26 mouse cellular contexts compared by ENCODE assay signal in the genomic region with DNA sequence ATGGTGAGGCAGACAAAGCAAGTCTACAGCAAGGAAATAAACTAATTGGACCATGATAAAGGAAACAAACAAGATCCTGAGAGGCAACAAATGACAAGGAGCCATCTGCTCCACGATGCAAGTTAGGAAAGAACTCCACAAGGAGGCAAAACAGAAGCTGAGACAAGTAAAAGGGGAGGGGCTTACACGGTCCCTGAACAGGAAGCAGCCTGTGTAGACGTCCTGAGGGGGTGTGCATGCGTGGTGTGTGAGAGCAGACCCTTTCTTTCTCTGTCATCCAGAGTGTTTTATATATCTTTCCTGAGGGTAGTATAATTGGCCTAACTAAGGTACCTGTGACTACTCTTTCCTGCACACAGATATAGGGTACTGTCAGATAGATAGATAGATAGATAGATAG. TPM values are rescaled to one million over a fixed set of nuclear protein-coding genes. Genes with fewer than 3 reads are reported as not detected.
DNase-seq lines count a peak whose midpoint lies in the region; ATAC-seq and TF ChIP-seq lines count a peak whose summit lies in the region.
"Had no signal": no experiment of that assay in that cellular context is flagged by ENCODE, and none has a peak within 500 bp of the region (broad histone marks: within the 10 kb centered on the region; RNA-seq: fewer than 3 reads in every experiment).

No protein-coding gene starts in this region.

- H3K27ac ChIP-seq in thymus, adult 2 months (ENCODE audit: control insufficient read depth, insufficient read depth, low read length): no peak overlapping the region
- H3K27ac ChIP-seq in liver, postnatal 0 days (ENCODE audit: low read depth): 0 out of 2 replicates have a peak overlapping the region, but pooled peaks have one; percentile 7
- H3K27ac ChIP-seq: embryonic facial prominence, embryonic 13.5 days; hindbrain, embryonic 14.5 days; kidney, postnatal 0 days; macrophage; midbrain, embryonic 12.5 days; neural tube, embryonic 12.5 days; stomach, postnatal 0 days had no signal

- 0 out of 2 replicates have a peak, but pooled peaks have one; percentile 22 for ATAC-seq in common myeloid progenitor, adult 5-6 weeks (replicated peaks; ENCODE audit: low read depth, poor library complexity, severe bottlenecking)
- no peak for ATAC-seq in liver, postnatal 0 days
- ATAC-seq: forebrain, embryonic 14.5 days; inflammation-experienced regulatory T-cells, adult 6 months; lung, postnatal 0 days; Patski had no signal

- no peak overlapping the region for H3K9ac ChIP-seq in liver, postnatal 0 days (replicated peaks)
- H3K9ac ChIP-seq: embryonic facial prominence, embryonic 13.5 days; hindbrain, embryonic 14.5 days; midbrain, embryonic 12.5 days; neural tube, embryonic 12.5 days had no signal

- H3K4me2 ChIP-seq in liver, postnatal 0 days (ENCODE audit: low read depth, low read length): no peak overlapping the region
- H3K4me2 ChIP-seq: embryonic facial prominence, embryonic 13.5 days; hindbrain, embryonic 14.5 days; midbrain, embryonic 12.5 days; neural tube, embryonic 12.5 days had no signal

- no peak overlapping the region for H3K4me3 ChIP-seq in thymus, adult 2 months (ENCODE audit: control insufficient read depth, insufficient read depth, low read length)
- no peak overlapping the region for H3K4me3 ChIP-seq in liver, postnatal 0 days (ENCODE audit: low read depth, low read length)
- H3K4me3 ChIP-seq: embryonic facial prominence, embryonic 13.5 days; midbrain, embryonic 12.5 days; neural tube, embryonic 12.5 days had no signal

- TF ChIP-seq CTCF in thymus, adult 2 months (IDR thresholded peaks at IDR 0.05; ENCODE audit: borderline replicate concordance, control insufficient read depth, extremely low read depth, insufficient read depth, low read length, poor library complexity): no peak
- TF ChIP-seq CTCF in liver, postnatal 0 days (IDR thresholded peaks at IDR 0.05; ENCODE audit: low read depth): no peak

- no peak for TF ChIP-seq EP300 in liver, postnatal 0 days (IDR thresholded peaks at IDR 0.05; ENCODE audit: low read depth)

- WGBS in thymus, adult 2 months: 12% methylated on average over 4 of the region's 4 CpGs
- WGBS in liver, postnatal 0 days (ENCODE audit: insufficient replicate concordance): 30% methylated on average over 4 of the region's 4 CpGs

- no peaks in the 10 kb centered on the region for H3K36me3 ChIP-seq in thymus, adult 2 months (ENCODE audit: control insufficient read depth, insufficient read depth, low read length)
- no peaks in the 10 kb centered on the region for H3K36me3 ChIP-seq in liver, postnatal 0 days (replicated peaks; ENCODE audit: insufficient read depth, low read length)
- H3K36me3 ChIP-seq: embryonic facial prominence, embryonic 13.5 days; midbrain, embryonic 12.5 days; neural tube, embryonic 12.5 days had no signal

- peaks cover 19% of the 10 kb centered on the region for H3K4me1 ChIP-seq in thymus, adult 2 months (replicated peaks; ENCODE audit: control insufficient read depth, insufficient read depth, low read length)
- H3K4me1 ChIP-seq in liver, postnatal 0 days (ENCODE audit: insufficient read depth): peaks cover 31% of the 10 kb centered on the region
- H3K4me1 ChIP-seq: embryonic facial prominence, embryonic 13.5 days; neural tube, embryonic 12.5 days had no signal

- peak; percentile 26 to 44 for DNase-seq in thymus, postnatal 10 days (ENCODE audit: low spot score in 2 of 2)
- DNase-seq in thymus, adult 2 months: no peak
- DNase-seq in liver, postnatal 0 days: no peak
- no peak for DNase-seq in gastrocnemius, postnatal 25 days
- DNase-seq in layer of hippocampus, postnatal 36 days: no peak
- no peak for DNase-seq in gastrocnemius, postnatal 14 days
- DNase-seq: adrenal gland, adult 2 months; cerebellum, adult 11-12 months; cerebellum, postnatal 14 days; heart, adult 18-20 months; heart, postnatal 4 days; kidney, adult 18-20 months; right cerebral cortex, postnatal 14 days had no signal

- no peaks in the 10 kb centered on the region for H3K27me3 ChIP-seq in thymus, adult 2 months (ENCODE audit: control insufficient read depth, insufficient read depth, low read length)
- no peaks in the 10 kb centered on the region for H3K27me3 ChIP-seq in liver, postnatal 0 days (ENCODE audit: insufficient read depth, low read length)
- H3K27me3 ChIP-seq: embryonic facial prominence, embryonic 13.5 days; midbrain, embryonic 12.5 days; neural tube, embryonic 12.5 days; Patski had no signal

- intact Hi-C loops in gastrocnemius, postnatal 14 days (cut with DNase I; ENCODE audit: low total_unique reads): no loop called here

- H3K9me3 ChIP-seq in liver, postnatal 0 days (ENCODE audit: low read length): no peaks in the 10 kb centered on the region
- H3K9me3 ChIP-seq: embryonic facial prominence, embryonic 13.5 days; midbrain, embryonic 12.5 days; neural tube, embryonic 12.5 days had no signal

- no peak for TF ChIP-seq POLR2A in thymus, adult 2 months (IDR thresholded peaks at IDR 0.05; ENCODE audit: control insufficient read depth, extremely low read depth, insufficient read depth, low read length, poor library complexity)

RNA-seq across cellular contexts. Expression of gene Cdk17, which starts 19.9 kb away (rescaled TPM):
- polyA plus RNA-seq in thymus, adult 2 months (2012; rRNA removed): 79.2 and 79.5 TPM in 2 replicates
- 69.2 and 87.6 TPM in 2 replicates for total RNA-seq in common myeloid progenitor, adult 5-6 weeks (2017)
- 7.4 and 8.4 TPM in 2 replicates for polyA plus RNA-seq in liver, postnatal 0 days (2015; fragmentation: Nextera tagmentation; extraction: Ambion mirVana)
- 1 to 10 TPM; 5.9 to 6.3 TPM for total RNA-seq in gastrocnemius, postnatal 25 days (2021)
- total RNA-seq in layer of hippocampus, postnatal 36 days (2021): 100 to 1,000 TPM; 193 to 200 TPM
- total RNA-seq in gastrocnemius, postnatal 14 days (2021): 10 to 100 TPM in 1 of 2 experiments, 1 to 10 TPM in 1; 9.8 to 11.9 TPM

RNA-seq across cellular contexts. Expression of gene Cfap54, which starts 59.4 kb away (rescaled TPM):
- polyA plus RNA-seq in thymus, adult 2 months (2012; rRNA removed): 0.44 and 0.79 TPM in 2 replicates
- 0.27 and 1.2 TPM in 2 replicates for total RNA-seq in common myeloid progenitor, adult 5-6 weeks (2017)
- polyA plus RNA-seq in liver, postnatal 0 days (2015; fragmentation: Nextera tagmentation; extraction: Ambion mirVana): 0.11 and 0.41 TPM in 2 replicates
- total RNA-seq in gastrocnemius, postnatal 25 days (2021): under 1 TPM; 0.79 to 0.88 TPM
- total RNA-seq in layer of hippocampus, postnatal 36 days (2021): 10 to 100 TPM; 17.8 to 18.1 TPM
- total RNA-seq in gastrocnemius, postnatal 14 days (2021): 1 to 10 TPM in 1 of 2 experiments, under 1 TPM in 1; 0.66 to 1.4 TPM
- polyA plus RNA-seq: liver, embryonic 16.5 days; macrophage; stomach, postnatal 0 days had no signal

Comparison
In these comparisons a context has a peak if more than half of its experiments do, and no peak if none do; other contexts are left out.
1. DNase-seq: peak in thymus, postnatal 10 days (2 of 2); none in thymus, adult 2 months (single experiment), liver, postnatal 0 days (single experiment), gastrocnemius, postnatal 25 days (single experiment), layer of hippocampus, postnatal 36 days (0 of 2) and gastrocnemius, postnatal 14 days (single experiment).